Mouse (Mus musculus): Measurements from ENCODE around the gene Prr7.

DNA sequence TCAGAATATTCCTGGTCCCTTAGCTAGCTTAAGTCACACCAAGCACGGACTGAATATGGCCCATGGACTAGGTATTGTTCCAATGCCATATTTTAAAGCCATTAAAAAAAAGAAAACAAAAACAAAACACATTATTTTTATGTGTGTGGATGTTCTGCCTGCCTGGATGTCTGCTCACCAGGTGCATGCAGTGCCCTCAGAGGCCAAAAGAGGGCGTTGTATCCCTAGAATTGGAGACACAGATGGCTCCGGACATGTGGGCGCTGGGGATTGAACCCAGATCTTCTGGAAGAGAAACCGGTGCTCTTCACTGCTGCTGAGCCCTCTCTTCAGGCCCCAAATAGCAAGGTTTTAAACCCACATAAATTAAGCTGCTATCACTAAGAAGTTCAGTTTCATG is 14.0 kb downstream of the Prr7 start:
- TF ChIP-seq CTCF (IDR thresholded peaks at IDR 0.05) (peak; percentile 66), EP300 (IDR thresholded peaks at IDR 0.05; ENCODE audit: insufficient read depth, low read depth, low read length) (no peak)
